Mouse (Mus musculus) hindbrain, embryonic 16.5 days (tissue): Measurements from ENCODE around the gene Ccn2. TPM values are rescaled to one million over a fixed set of nuclear protein-coding genes. Genes with fewer than 3 reads are reported as not detected.

Experiments
- ATAC-seq: fragments of 200-750 bp; cut with Nextera tagmentation; 2 replicates; pipeline ENCODE4 v1.8.0; 2017; ENCODE audit warnings: moderate TSS enrichment, moderate library complexity
- H3K27ac ChIP-seq: fragments of 300-500 bp; sonication (generic); 2 replicates; pipeline ENCODE4 v1.5.1; 2014; ENCODE audit warnings: low read depth, mild to moderate bottlenecking, control low read depth, low read length, moderate library complexity
- H3K27me3 ChIP-seq: fragments of 300-500 bp; sonication (generic); replicated peaks from 2 replicates; pipeline ENCODE4 v1.6.1; 2014; ENCODE audit warnings: low read length; ENCODE audit not compliant: control insufficient read depth, insufficient read depth
- H3K36me3 ChIP-seq: fragments of 300-500 bp; sonication (generic); 2 replicates; pipeline ENCODE4 v1.6.1; 2014; ENCODE audit warnings: mild to moderate bottlenecking, low read length, moderate library complexity, mixed read lengths; ENCODE audit not compliant: control insufficient read depth, insufficient read depth
- H3K4me1 ChIP-seq: fragments of 300-500 bp; sonication (generic); 2 replicates; pipeline ENCODE4 v1.6.1; 2014; ENCODE audit warnings: low read depth, low read length; ENCODE audit not compliant: control insufficient read depth, insufficient read depth
- H3K4me2 ChIP-seq: fragments of 300-500 bp; sonication (generic); 2 replicates; pipeline ENCODE4 v1.6.1; 2014; ENCODE audit warnings: mild to moderate bottlenecking, low read length, control low read depth, moderate library complexity
- H3K4me3 ChIP-seq: fragments of 300-500 bp; sonication (generic); 2 replicates; pipeline ENCODE4 v1.5.1; 2014; ENCODE audit warnings: mild to moderate bottlenecking, low read length, control low read depth, moderate library complexity
- H3K9ac ChIP-seq: fragments of 300-500 bp; sonication (generic); 2 replicates; pipeline ENCODE4 v1.6.1; 2014; ENCODE audit warnings: low read depth, mild to moderate bottlenecking, control low read depth, low read length, moderate library complexity
- H3K9me3 ChIP-seq: fragments of 300-500 bp; sonication (generic); 2 replicates; pipeline ENCODE4 v1.6.1; 2014; ENCODE audit warnings: mild to moderate bottlenecking, low read length, moderate library complexity; ENCODE audit not compliant: control insufficient read depth
- WGBS: fragments of 180-500 bp; shearing (Covaris S2); extraction: QIAGEN DNeasy Blood & Tissue Kit; methylation state at CpG from one replicate; pipeline ENCODE4 v1.1.7; 2014; 5-methylcytosine and 5-hydroxymethylcytosine counted together
- polyA plus RNA-seq: library from polyadenylated mRNA; unstranded; fragments of >200 nt; fragmentation: Nextera tagmentation; extraction: Ambion mirVana; gene quantifications from 2 replicates; pipeline ENCODE4 v1.2.1, GENCODE M21; 2015

Gene Ccn2
- polyA plus RNA-seq, 1 experiment from 2014 or later: 5.4 TPM

GRCm38 (mm10) chr10:24642796-24643580 lies 47.7 kb downstream of the Ccn2 start:
- 89% methylated on average over 11 of the region's 11 CpGs for WGBS
- ATAC-seq: no peak

DNA sequence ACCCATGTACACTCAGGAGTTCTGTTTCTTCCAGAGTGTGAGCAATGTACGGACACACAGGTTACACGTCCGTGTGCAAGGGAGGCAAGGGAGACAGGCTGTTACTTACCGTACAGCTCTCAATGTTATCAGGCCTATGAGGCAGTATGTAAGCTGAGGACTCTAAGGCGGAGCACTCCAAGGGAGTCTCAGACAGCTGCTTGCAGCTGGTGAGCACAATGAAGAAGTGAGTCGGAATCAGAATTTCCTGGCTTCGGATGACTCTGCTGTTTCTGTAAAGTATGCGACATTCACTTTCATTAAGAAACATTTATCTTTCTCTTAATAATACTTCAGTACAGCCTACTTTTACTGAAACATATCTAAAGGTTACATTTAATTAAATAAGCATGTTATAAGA lies 49.9 kb downstream of the Ccn2 start:
- 92% methylated on average over 8 of the region's 8 CpGs for WGBS

More at GRCm38 (mm10) chr10:24642796-24643580, 47.7 kb downstream of the Ccn2 start:
- Histone ChIP-seq H3K27me3 (no peaks in the 10 kb centered on the region), H3K4me1 (no peaks in the 10 kb centered on the region), H3K4me3 (no peak overlapping the region), H3K9ac (no peak overlapping the region), H3K4me2 (no peak overlapping the region), H3K36me3 (no peaks in the 10 kb centered on the region), H3K27ac (no peak overlapping the region), H3K9me3 (no peaks in the 10 kb centered on the region)

More for the DNA sequence above, 49.9 kb downstream of the Ccn2 start:
- H3K27me3 ChIP-seq: no peaks in the 10 kb centered on the region
- H3K36me3 ChIP-seq: no peaks in the 10 kb centered on the region
- no peak overlapping the region for H3K27ac ChIP-seq
- no peaks in the 10 kb centered on the region for H3K4me1 ChIP-seq
- H3K4me2 ChIP-seq: no peak overlapping the region
- ATAC-seq: no peak
- no peak overlapping the region for H3K4me3 ChIP-seq
- H3K9me3 ChIP-seq: no peaks in the 10 kb centered on the region
- no peak overlapping the region for H3K9ac ChIP-seq

Other genes starting within 250 kb of the Ccn2 start
- 3.8 and 4.2 TPM in 2 replicates for gene Enpp1, start 116.7 kb downstream of the Ccn2 start, polyA plus RNA-seq
- 3.0 and 3.5 TPM in 2 replicates for gene Enpp3, start 247.4 kb downstream of the Ccn2 start, polyA plus RNA-seq